Mouse (Mus musculus): ENCODE data around the gene Dut. TPM values are rescaled to one million over a fixed set of nuclear protein-coding genes. Genes with fewer than 3 reads are reported as not detected.

Dut gene
- polyA plus RNA-seq, 1 experiment from 2014 or later: 176 TPM

DNA sequence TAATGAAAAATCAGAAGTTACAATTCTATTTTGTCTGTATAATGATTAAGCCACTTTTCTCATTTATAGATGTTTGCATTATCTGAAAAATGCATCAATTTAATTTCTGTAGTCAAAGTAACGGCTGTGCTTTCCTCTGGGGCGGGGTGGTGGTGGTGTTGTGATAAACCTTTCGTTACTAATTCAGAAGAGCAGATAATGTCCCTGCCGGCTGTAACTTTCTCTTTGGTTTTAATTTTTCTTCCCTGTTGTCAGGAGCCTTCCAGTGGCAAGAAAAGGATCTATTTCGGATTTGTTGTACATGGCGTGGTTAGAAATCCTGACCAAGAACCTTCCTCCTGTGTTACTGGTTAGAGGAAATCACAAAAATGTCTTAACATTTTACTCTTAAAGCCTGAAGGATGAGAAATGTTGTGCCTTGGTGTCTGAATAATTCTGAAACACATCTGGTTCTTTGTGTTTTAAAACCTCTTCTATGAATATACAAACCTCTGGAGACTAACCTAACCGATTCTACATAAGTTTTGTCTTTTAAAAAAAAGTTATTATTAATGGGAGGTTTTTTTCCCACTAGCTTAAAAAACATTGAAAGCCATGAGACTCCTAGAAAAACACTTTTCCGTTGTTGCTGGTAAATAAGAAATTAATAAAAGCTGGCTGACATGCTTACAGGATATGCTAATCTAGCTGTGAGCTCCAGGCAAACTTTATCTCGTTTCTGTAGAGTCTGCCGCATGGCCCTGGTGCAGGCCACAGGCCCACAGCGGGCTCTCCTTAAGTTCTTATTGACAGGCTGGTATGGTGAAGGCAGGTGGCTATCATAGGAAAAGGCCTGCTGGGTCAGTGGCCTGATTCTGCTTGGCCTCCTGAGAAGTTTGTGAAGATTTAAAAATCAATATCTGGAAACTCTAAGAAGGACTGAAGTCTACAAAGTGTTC lies 18.2 kb upstream of the Dut start:
- DNase-seq (ENCODE audit: low spot score): no peak
- ATAC-seq (ENCODE audit: low FRiP score): no peak
- Histone ChIP-seq H3K36me3 (ENCODE audit: control insufficient read depth, insufficient read depth, low read length) (no peaks in the 10 kb centered on the region), H3K27me3 (ENCODE audit: control insufficient read depth, insufficient read depth, low read length) (no peaks in the 10 kb centered on the region), H3K9ac (ENCODE audit: low read depth, low read length) (no peak overlapping the region), H3K4me3 (ENCODE audit: low read depth, low read length) (no peak overlapping the region), H3K27ac (ENCODE audit: low read depth, low read length) (no peak overlapping the region), H3K9me3 (ENCODE audit: control insufficient read depth, low read length) (no peaks in the 10 kb centered on the region), H3K4me2 (replicated peaks; ENCODE audit: low read depth, low read length) (no peak overlapping the region), H3K4me1 (replicated peaks; ENCODE audit: control insufficient read depth, insufficient read depth, low read length) (no peaks in the 10 kb centered on the region)
- WGBS: 89% methylated on average over 11 of the region's 11 CpGs

DNA sequence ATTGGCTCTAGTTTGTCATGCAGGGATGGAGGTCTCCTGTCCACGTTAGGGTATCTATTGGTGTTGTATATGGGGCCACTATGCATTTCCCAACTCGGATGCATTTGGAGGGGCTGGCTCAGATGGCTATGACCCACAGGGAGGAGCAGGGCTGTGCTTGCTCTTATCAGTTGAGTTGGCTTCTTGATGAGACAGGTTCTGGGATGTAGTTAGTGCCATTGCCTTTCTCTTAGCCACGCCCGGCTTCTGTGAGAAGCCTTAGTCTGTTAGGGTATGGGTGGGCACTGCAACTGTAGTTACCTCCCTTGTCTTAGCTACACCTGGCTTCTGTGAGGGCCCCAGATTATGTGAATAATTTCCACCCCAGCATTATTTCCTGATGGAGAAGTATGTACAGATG lies 14.8 kb upstream of the Dut start:
- Histone ChIP-seq H3K9me3 (ENCODE audit: control insufficient read depth, low read length) (no peaks in the 10 kb centered on the region), H3K9ac (ENCODE audit: low read depth, low read length) (no peak overlapping the region), H3K36me3 (ENCODE audit: control insufficient read depth, insufficient read depth, low read length) (no peaks in the 10 kb centered on the region), H3K27me3 (ENCODE audit: control insufficient read depth, insufficient read depth, low read length) (no peaks in the 10 kb centered on the region), H3K4me1 (replicated peaks; ENCODE audit: control insufficient read depth, insufficient read depth, low read length) (no peaks in the 10 kb centered on the region), H3K4me2 (replicated peaks; ENCODE audit: low read depth, low read length) (no peak overlapping the region), H3K27ac (ENCODE audit: low read depth, low read length) (no peak overlapping the region), H3K4me3 (ENCODE audit: low read depth, low read length) (no peak overlapping the region)
- DNase-seq (ENCODE audit: low spot score): no peak
- no peak for ATAC-seq (ENCODE audit: low FRiP score)
- 90% methylated on average over 4 of the region's 4 CpGs for WGBS

DNA sequence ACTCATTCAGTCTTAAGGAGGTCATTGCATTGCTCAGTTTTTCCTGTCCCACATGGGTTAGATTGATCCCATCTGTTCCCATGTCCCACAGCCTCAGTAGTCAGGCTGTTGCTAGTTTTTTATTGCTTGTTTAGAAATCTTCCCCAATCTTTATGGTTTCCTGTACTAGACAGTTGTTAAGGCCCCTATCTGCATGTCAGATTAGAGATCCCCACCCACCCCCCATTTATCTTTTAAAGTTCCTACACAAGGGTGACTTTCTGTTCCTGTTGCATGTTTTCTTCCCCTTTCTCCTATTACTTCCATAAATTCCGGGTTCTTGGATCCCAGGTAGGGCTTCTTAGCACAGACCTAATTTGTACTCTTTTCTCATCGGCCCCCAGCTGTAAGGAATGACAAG lies 13.5 kb upstream of the Dut start:
- DNase-seq (ENCODE audit: low spot score): no peak
- Histone ChIP-seq H3K4me2 (replicated peaks; ENCODE audit: low read depth, low read length) (no peak overlapping the region), H3K9me3 (ENCODE audit: control insufficient read depth, low read length) (no peaks in the 10 kb centered on the region), H3K4me3 (ENCODE audit: low read depth, low read length) (no peak overlapping the region), H3K36me3 (ENCODE audit: control insufficient read depth, insufficient read depth, low read length) (no peaks in the 10 kb centered on the region), H3K9ac (ENCODE audit: low read depth, low read length) (no peak overlapping the region), H3K4me1 (replicated peaks; ENCODE audit: control insufficient read depth, insufficient read depth, low read length) (no peaks in the 10 kb centered on the region), H3K27ac (ENCODE audit: low read depth, low read length) (no peak overlapping the region), H3K27me3 (ENCODE audit: control insufficient read depth, insufficient read depth, low read length) (no peaks in the 10 kb centered on the region)
- no peak for ATAC-seq (ENCODE audit: low FRiP score)
- WGBS: 90% methylated on average over 2 of the region's 2 CpGs

DNA sequence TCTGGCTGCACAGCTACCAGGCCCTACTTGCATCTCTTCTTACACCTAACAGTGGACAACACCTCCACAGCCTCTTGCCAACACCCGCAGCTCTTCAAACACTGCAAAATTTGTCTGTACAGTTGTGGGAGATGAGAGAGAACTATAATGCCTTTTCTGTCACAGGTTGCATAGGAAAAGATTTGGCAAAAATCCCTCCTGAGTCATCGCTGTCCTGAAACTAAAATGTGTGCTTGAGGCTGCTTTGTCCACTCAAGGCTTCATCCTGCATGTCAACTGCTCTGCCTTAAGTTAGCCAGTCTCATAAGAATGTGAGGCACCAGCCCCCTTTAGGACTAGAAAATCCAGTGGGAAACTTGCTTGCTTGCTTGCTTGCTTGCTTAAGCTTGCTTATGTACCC lies 12.9 kb upstream of the Dut start:
- ATAC-seq (ENCODE audit: low FRiP score): no peak
- Histone ChIP-seq H3K4me3 (ENCODE audit: low read depth, low read length) (no peak overlapping the region), H3K27me3 (ENCODE audit: control insufficient read depth, insufficient read depth, low read length) (no peaks in the 10 kb centered on the region), H3K9me3 (ENCODE audit: control insufficient read depth, low read length) (no peaks in the 10 kb centered on the region), H3K36me3 (ENCODE audit: control insufficient read depth, insufficient read depth, low read length) (no peaks in the 10 kb centered on the region), H3K27ac (ENCODE audit: low read depth, low read length) (no peak overlapping the region), H3K4me2 (replicated peaks; ENCODE audit: low read depth, low read length) (no peak overlapping the region), H3K9ac (ENCODE audit: low read depth, low read length) (no peak overlapping the region), H3K4me1 (replicated peaks; ENCODE audit: control insufficient read depth, insufficient read depth, low read length) (no peaks in the 10 kb centered on the region)
- WGBS: 92% methylated on average over 2 of the region's 2 CpGs
- no peak for DNase-seq (ENCODE audit: low spot score)

DNA sequence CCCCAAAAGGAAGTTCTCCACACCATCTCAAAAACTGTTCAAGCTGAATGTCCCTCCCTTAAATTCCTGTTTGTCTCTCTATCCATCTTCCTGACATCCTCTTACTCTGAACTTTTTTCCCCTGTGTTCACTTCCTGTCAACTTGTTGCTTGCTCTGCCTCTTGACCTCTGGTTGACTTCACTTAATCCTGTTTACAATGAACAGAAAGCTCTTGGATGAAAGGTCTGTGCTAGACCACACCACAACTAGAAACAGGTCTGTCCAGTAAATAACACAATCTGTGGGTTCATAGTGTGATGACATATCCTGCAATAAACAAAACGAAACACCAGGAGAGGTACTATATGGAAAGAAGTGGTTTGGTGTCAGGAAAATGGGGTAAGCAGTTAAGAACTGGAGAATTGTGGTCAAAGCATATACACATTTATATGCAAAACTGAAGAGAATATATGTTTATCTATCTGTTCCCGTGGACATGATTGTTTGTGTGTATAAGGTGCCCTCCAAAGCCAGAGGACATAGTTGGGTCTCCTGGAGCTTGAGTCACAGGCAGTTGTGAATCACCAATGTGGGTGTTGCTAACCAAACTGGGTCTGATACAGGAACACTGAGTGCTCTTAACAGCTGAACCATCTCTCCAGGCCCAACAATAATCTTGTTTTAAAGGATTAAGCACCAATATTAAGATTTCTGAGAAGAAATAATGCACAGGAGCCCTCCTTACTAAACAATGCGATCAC lies 1.3 kb upstream of the Dut start:
- DNase-seq (ENCODE audit: low spot score): no peak
- Histone ChIP-seq H3K4me2 (replicated peaks; ENCODE audit: low read depth, low read length) (no peak overlapping the region), H3K36me3 (ENCODE audit: control insufficient read depth, insufficient read depth, low read length) (no peaks in the 10 kb centered on the region), H3K4me3 (ENCODE audit: low read depth, low read length) (no peak overlapping the region), H3K9me3 (ENCODE audit: control insufficient read depth, low read length) (no peaks in the 10 kb centered on the region), H3K27me3 (ENCODE audit: control insufficient read depth, insufficient read depth, low read length) (no peaks in the 10 kb centered on the region), H3K27ac (ENCODE audit: low read depth, low read length) (no peak overlapping the region), H3K4me1 (replicated peaks; ENCODE audit: control insufficient read depth, insufficient read depth, low read length) (no peaks in the 10 kb centered on the region), H3K9ac (ENCODE audit: low read depth, low read length) (no peak overlapping the region)
- 94% methylated on average over 3 of the region's 3 CpGs for WGBS
- ATAC-seq (ENCODE audit: low FRiP score): no peak

DNA sequence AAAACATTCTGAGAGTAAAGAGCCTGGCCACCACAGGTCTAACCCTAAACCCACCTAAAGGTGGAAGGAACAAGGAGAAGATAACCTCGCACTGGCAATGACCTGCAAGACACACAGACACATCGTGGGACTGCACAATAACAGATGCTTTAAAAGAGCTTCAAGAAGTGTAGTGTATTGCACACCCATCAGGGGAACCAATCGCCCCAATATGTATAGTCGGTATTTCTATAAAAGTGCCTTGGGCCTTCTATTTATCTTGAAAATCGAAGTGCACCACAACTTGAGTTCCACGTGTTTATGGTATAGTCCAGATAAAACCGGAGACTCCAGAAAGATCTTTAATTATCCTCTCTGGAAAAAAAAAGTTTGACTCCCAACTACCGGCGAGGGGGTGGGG lies 321 bp upstream of the Dut start:
- Histone ChIP-seq H3K4me2 (replicated peaks; ENCODE audit: low read depth, low read length) (peak overlapping the region; percentile 34), H3K4me1 (replicated peaks; ENCODE audit: control insufficient read depth, insufficient read depth, low read length) (no peaks in the 10 kb centered on the region), H3K9ac (ENCODE audit: low read depth, low read length) (no peak overlapping the region), H3K27ac (ENCODE audit: low read depth, low read length) (no peak overlapping the region), H3K27me3 (ENCODE audit: control insufficient read depth, insufficient read depth, low read length) (no peaks in the 10 kb centered on the region), H3K36me3 (ENCODE audit: control insufficient read depth, insufficient read depth, low read length) (no peaks in the 10 kb centered on the region), H3K9me3 (ENCODE audit: control insufficient read depth, low read length) (no peaks in the 10 kb centered on the region), H3K4me3 (ENCODE audit: low read depth, low read length) (peak overlapping the region; percentile 77)
- DNase-seq (ENCODE audit: low spot score) (peak; percentile 37), ATAC-seq (ENCODE audit: low FRiP score) (no peak; the same call in none of the 2 replicates)
- WGBS: 23% methylated on average over 9 of the region's 9 CpGs

DNA sequence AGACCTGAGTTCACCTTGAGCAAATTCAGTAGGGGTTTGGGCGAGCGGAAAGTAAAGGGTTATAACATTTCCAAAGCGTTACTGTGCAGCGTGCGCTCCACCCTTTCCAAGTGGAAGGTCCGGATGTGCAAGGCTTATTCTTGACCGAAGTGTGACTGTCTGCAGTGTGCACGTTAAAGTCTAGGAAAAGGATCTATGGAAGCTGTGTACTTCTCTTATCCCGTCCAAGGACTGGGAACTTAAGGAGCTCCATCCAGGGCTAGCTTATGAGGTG lies 909 bp downstream of the Dut start:
- Histone ChIP-seq H3K4me1 (replicated peaks; ENCODE audit: control insufficient read depth, insufficient read depth, low read length) (no peaks in the 10 kb centered on the region), H3K9ac (ENCODE audit: low read depth, low read length) (peak overlapping the region; percentile 90), H3K4me3 (ENCODE audit: low read depth, low read length) (peak overlapping the region; percentile 77), H3K9me3 (ENCODE audit: control insufficient read depth, low read length) (no peaks in the 10 kb centered on the region), H3K4me2 (replicated peaks; ENCODE audit: low read depth, low read length) (peak overlapping the region; percentile 79), H3K36me3 (ENCODE audit: control insufficient read depth, insufficient read depth, low read length) (no peaks in the 10 kb centered on the region), H3K27ac (ENCODE audit: low read depth, low read length) (peak overlapping the region; percentile 80), H3K27me3 (ENCODE audit: control insufficient read depth, insufficient read depth, low read length) (no peaks in the 10 kb centered on the region)
- DNase-seq (ENCODE audit: low spot score) (no peak), ATAC-seq (ENCODE audit: low FRiP score) (no peak; the same call in 1 of the 2 replicates)
- under 1% methylated on average over 9 of the region's 9 CpGs for WGBS

DNA sequence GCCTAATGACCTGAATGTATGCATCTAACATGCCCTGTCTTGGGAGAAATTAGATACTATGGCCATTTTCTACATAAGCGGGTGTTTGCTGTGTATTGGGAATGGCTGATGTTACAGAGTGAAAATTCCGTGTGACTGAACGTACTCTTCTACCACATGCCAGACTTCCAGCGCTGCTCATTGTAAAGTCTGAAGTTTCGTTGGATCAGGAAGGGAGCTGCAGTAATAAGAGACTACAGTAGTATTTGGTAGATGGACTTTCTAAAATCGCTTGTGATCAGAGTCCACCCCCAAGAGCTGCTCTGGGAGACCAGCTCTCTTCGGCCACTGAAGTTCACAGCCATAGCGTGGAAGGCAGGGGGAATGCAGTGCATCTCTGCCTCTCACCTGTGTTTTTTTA lies 1.3 kb downstream of the Dut start:
- 2% methylated on average over 8 of the region's 8 CpGs for WGBS
- ATAC-seq (ENCODE audit: low FRiP score): no peak
- Histone ChIP-seq H3K4me1 (replicated peaks; ENCODE audit: control insufficient read depth, insufficient read depth, low read length) (no peaks in the 10 kb centered on the region), H3K36me3 (ENCODE audit: control insufficient read depth, insufficient read depth, low read length) (no peaks in the 10 kb centered on the region), H3K4me2 (replicated peaks; ENCODE audit: low read depth, low read length) (peak overlapping the region; percentile 79), H3K9ac (ENCODE audit: low read depth, low read length) (peak overlapping the region; percentile 90), H3K4me3 (ENCODE audit: low read depth, low read length) (peak overlapping the region; percentile 77), H3K27me3 (ENCODE audit: control insufficient read depth, insufficient read depth, low read length) (no peaks in the 10 kb centered on the region), H3K27ac (ENCODE audit: low read depth, low read length) (no peak overlapping the region), H3K9me3 (ENCODE audit: control insufficient read depth, low read length) (no peaks in the 10 kb centered on the region)
- DNase-seq (ENCODE audit: low spot score): no peak

DNA sequence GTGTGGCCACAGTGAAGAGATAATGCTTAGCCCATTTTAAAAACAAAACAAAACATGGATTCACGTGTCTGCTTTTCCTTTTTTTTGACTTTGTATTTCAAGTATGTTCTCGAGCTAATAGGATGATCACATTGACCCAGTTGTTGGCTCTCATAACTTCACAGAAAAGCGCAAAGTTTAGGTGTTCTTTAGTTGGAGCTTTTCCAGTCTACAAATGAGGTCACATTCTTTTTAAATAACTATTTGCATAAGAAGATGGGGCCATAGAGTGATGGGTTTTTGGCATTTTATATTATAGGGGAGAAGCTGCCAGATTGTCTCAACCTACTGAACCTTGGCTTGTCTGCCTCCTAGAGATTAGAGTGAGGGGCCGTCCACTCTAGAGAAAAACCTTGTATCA lies 2.3 kb downstream of the Dut start:
- H3K4me3 ChIP-seq (ENCODE audit: low read depth, low read length): no peak overlapping the region
- peaks cover 7% of the 10 kb centered on the region for H3K36me3 ChIP-seq (ENCODE audit: control insufficient read depth, insufficient read depth, low read length)
- H3K27ac ChIP-seq (ENCODE audit: low read depth, low read length): no peak overlapping the region
- ATAC-seq (ENCODE audit: low FRiP score): no peak
- H3K9ac ChIP-seq (ENCODE audit: low read depth, low read length): no peak overlapping the region
- DNase-seq (ENCODE audit: low spot score): no peak
- no peaks in the 10 kb centered on the region for H3K4me1 ChIP-seq (replicated peaks; ENCODE audit: control insufficient read depth, insufficient read depth, low read length)
- no peak overlapping the region for H3K4me2 ChIP-seq (replicated peaks; ENCODE audit: low read depth, low read length)
- no peaks in the 10 kb centered on the region for H3K27me3 ChIP-seq (ENCODE audit: control insufficient read depth, insufficient read depth, low read length)
- H3K9me3 ChIP-seq (ENCODE audit: control insufficient read depth, low read length): no peaks in the 10 kb centered on the region
- 85% methylated on average over 4 of the region's 4 CpGs for WGBS

Measured in hindbrain, embryonic 11.5 days (tissue).